Mouse (Mus musculus): ENCODE measurements around the gene Exoc6. TPM values are rescaled to one million over a fixed set of nuclear protein-coding genes. Genes with fewer than 3 reads are reported as not detected.
A peak's percentile ranks its signal among the peaks of the same experiment; 100 is the strongest.

The Exoc6 gene
- polyA plus RNA-seq, 1 experiment from 2014 or later = 7.9 TPM

DNA sequence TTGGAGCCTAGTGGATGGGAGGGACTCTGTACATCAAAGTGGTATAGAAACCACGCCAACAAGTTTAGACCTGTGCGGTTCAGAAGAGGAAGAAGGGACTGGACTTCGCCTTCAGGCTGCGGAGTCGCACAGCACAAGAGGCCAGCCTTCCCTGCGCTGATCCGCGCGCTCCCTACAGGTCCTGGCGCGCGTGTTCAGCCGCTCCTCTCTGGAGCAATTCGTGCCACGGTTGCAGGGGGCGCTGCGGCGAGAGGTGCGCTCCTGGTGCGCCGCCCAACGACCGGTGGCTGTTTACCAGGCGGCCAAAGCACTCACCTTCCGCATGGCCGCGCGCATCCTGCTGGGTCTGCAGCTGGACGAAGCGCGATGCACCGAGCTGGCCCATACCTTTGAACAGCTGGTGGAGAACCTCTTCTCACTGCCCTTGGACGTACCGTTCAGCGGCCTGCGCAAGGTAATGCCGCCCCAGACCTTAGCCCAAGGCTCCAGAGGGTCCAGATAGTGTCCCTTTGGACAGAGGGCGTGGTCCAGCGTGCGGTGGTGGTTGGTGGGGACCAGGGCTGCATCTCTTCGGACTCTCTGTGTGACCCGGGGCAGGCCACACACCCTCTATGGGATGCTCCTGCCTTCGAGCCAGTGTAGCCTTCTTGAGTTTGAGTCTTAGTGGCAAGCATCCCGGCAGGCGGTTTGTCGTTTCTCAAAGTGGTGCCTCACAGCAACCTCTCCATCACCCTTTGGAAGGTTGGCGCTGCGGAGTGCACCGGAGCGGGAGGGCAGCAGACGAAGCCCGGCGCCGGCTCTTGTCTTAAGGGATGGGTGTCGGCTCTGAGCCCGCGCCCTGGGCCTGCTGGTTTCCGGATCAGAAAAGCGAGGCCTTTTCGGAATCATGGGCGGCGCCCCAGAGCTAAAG lies 137.0 kb downstream of the Exoc6 start:
- H3K9me3 ChIP-seq (replicated peaks) = no peaks in the 10 kb centered on the region
- WGBS = 3% methylated on average over 62 of the region's 62 CpGs
- peaks cover 37% of the 10 kb centered on the region for H3K4me1 ChIP-seq
- no peaks in the 10 kb centered on the region for H3K36me3 ChIP-seq
- peak; percentile 53 for DNase-seq (ENCODE audit: low spot score)
- peak overlapping the region; percentile 27; the same call in 1 of the 2 replicates for H3K4me3 ChIP-seq
- H3K27ac ChIP-seq (replicated peaks) = no peak overlapping the region
- peaks cover 100% of the 10 kb centered on the region for H3K27me3 ChIP-seq (ENCODE audit: low read depth, poor library complexity, severe bottlenecking)

DNA sequence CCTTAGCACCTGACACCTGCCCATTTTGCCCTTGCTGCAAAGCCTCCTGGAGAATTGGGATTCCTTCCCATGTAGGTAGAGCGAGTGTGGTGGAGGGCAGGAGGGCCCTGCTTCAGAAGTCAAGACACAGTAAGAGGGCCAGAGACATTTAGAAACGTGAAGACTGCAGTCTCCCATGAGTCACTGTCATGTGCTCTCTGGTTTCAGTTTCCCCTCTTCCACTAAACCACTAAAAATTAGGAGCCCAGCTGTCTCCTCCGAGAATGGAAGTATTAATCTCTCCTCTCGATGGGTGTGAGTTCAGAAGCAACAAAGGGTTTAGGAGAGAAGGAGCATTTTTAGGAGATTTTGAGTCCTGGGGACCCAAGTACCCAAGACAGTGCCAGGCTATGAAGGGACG lies 139.3 kb downstream of the Exoc6 start:
- WGBS = 48% methylated on average over 5 of the region's 5 CpGs
- no peak for DNase-seq (ENCODE audit: low spot score)

DNA sequence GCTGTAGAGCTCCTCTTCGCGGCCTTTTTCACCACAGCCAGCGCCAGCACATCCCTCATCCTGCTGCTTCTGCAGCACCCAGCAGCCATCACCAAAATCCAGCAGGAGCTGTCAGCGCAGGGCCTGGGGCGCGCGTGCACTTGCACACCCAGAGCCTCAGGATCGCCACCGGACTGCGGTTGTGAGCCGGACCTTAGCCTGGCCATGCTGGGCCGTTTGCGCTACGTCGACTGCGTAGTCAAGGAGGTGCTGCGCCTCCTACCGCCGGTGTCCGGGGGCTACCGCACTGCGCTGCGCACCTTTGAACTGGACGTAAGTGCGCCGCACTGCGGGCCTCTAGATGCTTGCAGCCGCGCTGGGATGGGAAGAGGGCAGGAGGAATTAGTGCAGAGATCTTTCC lies 140.5 kb downstream of the Exoc6 start:
- no peaks in the 10 kb centered on the region for H3K36me3 ChIP-seq
- H3K9me3 ChIP-seq (replicated peaks) = no peaks in the 10 kb centered on the region
- H3K27ac ChIP-seq (replicated peaks) = no peak overlapping the region
- H3K27me3 ChIP-seq (ENCODE audit: low read depth, poor library complexity, severe bottlenecking) = peaks cover 100% of the 10 kb centered on the region
- 3% methylated on average over 29 of the region's 29 CpGs for WGBS
- DNase-seq (ENCODE audit: low spot score) = peak; percentile 73
- H3K4me1 ChIP-seq = peaks cover 41% of the 10 kb centered on the region
- H3K4me3 ChIP-seq = peak overlapping the region; percentile 36

More for the DNA sequence above, 139.3 kb downstream of the Exoc6 start:
- H3K27me3 ChIP-seq (ENCODE audit: low read depth, poor library complexity, severe bottlenecking) = peaks cover 100% of the 10 kb centered on the region
- no peak overlapping the region for H3K27ac ChIP-seq (replicated peaks)
- H3K9me3 ChIP-seq (replicated peaks) = no peaks in the 10 kb centered on the region
- H3K36me3 ChIP-seq = no peaks in the 10 kb centered on the region
- H3K4me1 ChIP-seq = peaks cover 44% of the 10 kb centered on the region
- no peak overlapping the region for H3K4me3 ChIP-seq

DNA sequence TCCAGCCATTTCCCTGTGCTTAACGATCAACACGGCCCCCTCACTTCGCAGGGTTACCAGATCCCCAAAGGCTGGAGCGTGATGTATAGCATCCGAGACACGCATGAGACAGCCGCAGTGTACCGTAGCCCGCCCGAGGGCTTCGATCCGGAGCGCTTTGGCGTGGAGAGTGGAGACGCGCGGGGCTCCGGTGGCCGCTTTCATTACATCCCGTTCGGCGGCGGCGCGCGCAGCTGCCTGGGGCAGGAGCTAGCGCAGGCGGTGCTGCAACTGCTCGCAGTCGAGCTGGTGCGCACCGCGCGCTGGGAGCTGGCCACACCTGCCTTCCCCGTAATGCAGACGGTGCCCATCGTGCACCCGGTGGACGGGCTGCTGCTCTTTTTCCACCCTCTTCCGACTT lies 142.7 kb downstream of the Exoc6 start:
- Histone ChIP-seq H3K36me3 (no peaks in the 10 kb centered on the region), H3K4me1 (peaks cover 44% of the 10 kb centered on the region), H3K27ac (replicated peaks) (no peak overlapping the region), H3K4me3 (peak overlapping the region; percentile 50), H3K27me3 (ENCODE audit: low read depth, poor library complexity, severe bottlenecking) (peaks cover 100% of the 10 kb centered on the region), H3K9me3 (replicated peaks) (no peaks in the 10 kb centered on the region)
- DNase-seq (ENCODE audit: low spot score) = peak; percentile 72
- WGBS = under 1% methylated on average over 40 of the region's 40 CpGs

DNA sequence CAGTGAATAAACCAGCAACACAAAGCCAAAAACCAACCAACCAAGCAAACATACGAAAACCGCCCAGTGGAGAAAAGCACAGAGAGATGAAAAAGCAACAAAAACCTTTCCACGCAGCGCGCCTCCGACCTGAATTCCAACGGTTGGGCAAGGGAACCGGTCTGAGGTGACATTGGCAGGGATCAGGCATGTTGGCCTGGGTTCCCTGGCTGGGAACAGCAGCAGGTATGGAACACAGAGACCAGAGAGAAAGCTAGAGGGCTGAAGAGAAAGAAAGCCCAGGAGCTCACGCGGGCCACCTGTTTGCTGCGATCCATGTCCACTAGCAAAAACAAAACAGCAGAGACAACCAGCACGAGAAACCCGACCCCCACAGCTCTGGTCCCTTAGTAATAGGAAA lies 144.9 kb downstream of the Exoc6 start:
- H3K4me3 ChIP-seq = no peak overlapping the region
- no peaks in the 10 kb centered on the region for H3K36me3 ChIP-seq
- 31% methylated on average over 13 of the region's 13 CpGs for WGBS
- no peaks in the 10 kb centered on the region for H3K9me3 ChIP-seq (replicated peaks)
- H3K4me1 ChIP-seq = peaks cover 59% of the 10 kb centered on the region
- no peak for DNase-seq (ENCODE audit: low spot score)
- no peak overlapping the region for H3K27ac ChIP-seq (replicated peaks)
- peaks cover 100% of the 10 kb centered on the region for H3K27me3 ChIP-seq (ENCODE audit: low read depth, poor library complexity, severe bottlenecking)

DNA sequence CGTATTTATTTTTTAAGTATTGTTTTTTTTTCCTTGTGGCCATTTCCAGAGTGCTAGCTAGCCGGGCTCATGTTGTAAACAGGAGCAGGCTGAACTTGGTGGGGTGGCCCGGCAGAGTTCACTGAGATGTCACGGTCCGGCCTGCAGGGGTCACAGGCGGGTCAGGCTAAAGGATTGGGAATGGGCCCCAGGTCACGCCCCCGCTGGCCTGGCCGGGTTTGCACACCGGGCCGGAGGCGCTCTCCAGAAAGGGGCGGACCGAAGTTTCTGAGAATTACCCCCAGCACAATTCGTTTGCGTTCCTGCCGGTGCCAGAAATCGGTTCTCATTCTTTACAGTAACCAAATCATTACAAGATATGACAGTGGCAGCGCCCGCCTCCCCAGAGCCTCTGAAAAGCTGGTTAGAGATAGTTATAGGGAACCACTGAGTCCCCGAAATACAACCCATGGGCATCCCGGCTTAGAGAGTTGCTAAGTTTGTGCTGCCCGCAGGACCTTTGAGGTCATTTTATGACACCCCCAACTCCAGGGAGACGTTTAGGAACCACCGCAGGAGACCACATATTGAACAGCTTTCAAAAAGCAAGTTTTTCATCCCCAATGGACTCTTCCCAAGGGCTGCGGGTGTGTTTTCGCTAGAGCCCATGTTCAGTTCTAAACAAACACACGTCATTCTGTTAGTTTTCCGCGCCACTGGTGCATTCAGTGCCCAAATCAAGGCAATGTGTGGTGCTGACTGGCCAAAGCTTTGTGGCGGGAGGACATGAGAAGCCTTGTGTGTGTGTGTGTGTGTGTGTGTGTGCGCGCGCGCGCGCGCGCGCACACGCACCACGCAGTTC lies 145.8 kb downstream of the Exoc6 start:
- no peak overlapping the region for H3K27ac ChIP-seq (replicated peaks)
- peak overlapping the region; percentile 45 for H3K4me3 ChIP-seq
- H3K27me3 ChIP-seq (ENCODE audit: low read depth, poor library complexity, severe bottlenecking) = peaks cover 100% of the 10 kb centered on the region
- H3K36me3 ChIP-seq = no peaks in the 10 kb centered on the region
- H3K9me3 ChIP-seq (replicated peaks) = no peaks in the 10 kb centered on the region
- WGBS = 3% methylated on average over 42 of the region's 42 CpGs
- peak; percentile 61 for DNase-seq (ENCODE audit: low spot score)
- H3K4me1 ChIP-seq = peaks cover 54% of the 10 kb centered on the region

DNA sequence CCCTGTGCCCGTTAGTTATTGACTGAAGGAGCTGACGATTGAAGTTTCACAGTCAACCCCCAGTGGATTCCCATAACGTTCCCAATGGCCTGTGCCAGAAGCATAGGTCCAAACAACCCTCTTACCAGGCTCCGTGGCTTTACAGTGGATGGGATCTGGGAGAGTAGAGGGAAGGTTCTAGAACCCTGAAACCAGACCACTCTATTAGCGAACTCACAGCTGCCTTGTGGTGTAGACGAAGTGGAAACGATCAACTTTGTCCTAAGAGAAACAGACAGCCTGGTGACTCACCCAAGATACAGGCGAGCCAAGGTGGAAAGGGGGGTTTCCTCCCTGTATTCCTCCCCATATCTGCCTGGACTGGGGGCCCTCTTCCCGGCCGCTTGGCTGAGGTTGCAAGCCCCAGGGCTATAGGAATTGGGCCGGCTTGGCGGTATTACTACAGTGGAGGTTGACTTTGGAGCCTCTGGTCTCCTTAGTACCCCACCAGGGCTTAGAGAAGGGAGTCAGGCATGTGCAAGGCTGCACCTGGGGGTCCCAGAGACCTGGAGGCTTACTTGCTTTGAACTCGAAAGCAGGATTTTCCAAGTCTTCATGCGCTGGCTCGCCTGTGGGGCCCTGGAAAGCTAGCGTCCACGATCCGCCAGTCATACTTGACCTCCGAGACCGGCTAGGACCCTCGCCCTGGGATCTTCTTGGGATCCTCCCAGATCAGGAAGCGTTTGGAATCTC lies 146.6 kb downstream of the Exoc6 start:
- Histone ChIP-seq H3K4me1 (peaks cover 54% of the 10 kb centered on the region), H3K27me3 (ENCODE audit: low read depth, poor library complexity, severe bottlenecking) (peaks cover 100% of the 10 kb centered on the region), H3K9me3 (replicated peaks) (no peaks in the 10 kb centered on the region), H3K27ac (replicated peaks) (no peak overlapping the region), H3K36me3 (no peaks in the 10 kb centered on the region), H3K4me3 (peak overlapping the region; percentile 45)
- peak; percentile 41 for DNase-seq (ENCODE audit: low spot score)
- 2% methylated on average over 22 of the region's 22 CpGs for WGBS

DNA sequence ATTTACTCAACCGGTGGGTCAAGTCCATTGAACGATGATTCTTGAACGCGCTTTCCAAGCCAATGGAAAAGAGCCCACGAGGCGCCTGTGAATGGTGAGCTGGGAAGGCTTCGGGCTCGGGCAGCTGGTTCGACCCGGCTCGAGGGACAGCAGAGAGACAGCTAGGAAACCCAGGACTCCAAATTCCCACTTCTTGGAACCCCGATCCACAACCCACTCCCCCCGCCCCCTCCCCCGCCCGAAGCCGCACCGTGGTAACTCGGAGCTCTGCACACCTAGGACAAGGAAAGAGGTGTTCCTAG lies 147.1 kb downstream of the Exoc6 start:
- DNase-seq (ENCODE audit: low spot score) = no peak
- under 1% methylated on average over 18 of the region's 18 CpGs for WGBS
- no peak overlapping the region for H3K27ac ChIP-seq (replicated peaks)

DNA sequence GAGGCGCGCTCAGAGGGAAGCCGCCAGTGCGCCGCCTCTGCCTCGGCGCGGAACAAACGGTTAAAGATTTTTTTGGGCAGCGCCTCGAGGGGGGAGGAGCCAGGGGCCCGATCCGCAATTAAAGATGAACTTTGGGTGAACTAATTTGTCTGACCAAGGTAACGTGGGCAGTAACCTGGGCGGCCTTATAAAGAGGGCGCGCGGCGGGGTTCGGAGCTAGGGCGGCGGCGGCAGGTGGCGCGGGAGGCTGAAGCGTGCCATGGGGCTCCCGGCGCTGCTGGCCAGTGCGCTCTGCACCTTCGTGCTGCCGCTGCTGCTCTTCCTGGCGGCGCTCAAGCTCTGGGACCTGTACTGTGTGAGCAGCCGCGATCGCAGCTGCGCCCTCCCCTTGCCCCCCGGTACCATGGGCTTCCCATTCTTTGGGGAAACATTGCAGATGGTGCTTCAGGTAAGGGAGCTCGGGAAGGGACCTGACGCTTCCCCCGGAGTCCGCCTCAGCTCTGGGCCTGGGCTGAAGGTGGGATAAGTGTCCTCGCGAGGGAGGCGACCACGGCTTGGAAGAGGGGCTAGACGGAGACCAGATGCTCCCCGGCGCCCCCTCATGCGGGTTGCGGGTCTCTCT lies 147.5 kb downstream of the Exoc6 start, which contains the start of gene Cyp26a1:
Gene Cyp26a1 (plus strand): TSS at position 148 of the 622 bp plus-strand sequence.
- Histone ChIP-seq H3K4me3 (peak within 1 kb of the TSS; percentile 45), H3K36me3 (no peaks in the 10 kb centered on the region), H3K4me1 (peaks cover 51% of the 10 kb centered on the region), H3K27ac (replicated peaks) (no peak within 1 kb of the TSS), H3K27me3 (ENCODE audit: low read depth, poor library complexity, severe bottlenecking) (peaks cover 100% of the 10 kb centered on the region), H3K9me3 (replicated peaks) (no peaks in the 10 kb centered on the region)
- under 1% methylated on average over 51 of the region's 51 CpGs for WGBS
- DNase-seq (ENCODE audit: low spot score) = peak; percentile 51

More for the DNA sequence above, 147.1 kb downstream of the Exoc6 start:
- Histone ChIP-seq H3K4me1 (peaks cover 54% of the 10 kb centered on the region), H3K4me3 (peak overlapping the region; percentile 45), H3K27me3 (ENCODE audit: low read depth, poor library complexity, severe bottlenecking) (peaks cover 100% of the 10 kb centered on the region), H3K9me3 (replicated peaks) (no peaks in the 10 kb centered on the region), H3K36me3 (no peaks in the 10 kb centered on the region)

DNA sequence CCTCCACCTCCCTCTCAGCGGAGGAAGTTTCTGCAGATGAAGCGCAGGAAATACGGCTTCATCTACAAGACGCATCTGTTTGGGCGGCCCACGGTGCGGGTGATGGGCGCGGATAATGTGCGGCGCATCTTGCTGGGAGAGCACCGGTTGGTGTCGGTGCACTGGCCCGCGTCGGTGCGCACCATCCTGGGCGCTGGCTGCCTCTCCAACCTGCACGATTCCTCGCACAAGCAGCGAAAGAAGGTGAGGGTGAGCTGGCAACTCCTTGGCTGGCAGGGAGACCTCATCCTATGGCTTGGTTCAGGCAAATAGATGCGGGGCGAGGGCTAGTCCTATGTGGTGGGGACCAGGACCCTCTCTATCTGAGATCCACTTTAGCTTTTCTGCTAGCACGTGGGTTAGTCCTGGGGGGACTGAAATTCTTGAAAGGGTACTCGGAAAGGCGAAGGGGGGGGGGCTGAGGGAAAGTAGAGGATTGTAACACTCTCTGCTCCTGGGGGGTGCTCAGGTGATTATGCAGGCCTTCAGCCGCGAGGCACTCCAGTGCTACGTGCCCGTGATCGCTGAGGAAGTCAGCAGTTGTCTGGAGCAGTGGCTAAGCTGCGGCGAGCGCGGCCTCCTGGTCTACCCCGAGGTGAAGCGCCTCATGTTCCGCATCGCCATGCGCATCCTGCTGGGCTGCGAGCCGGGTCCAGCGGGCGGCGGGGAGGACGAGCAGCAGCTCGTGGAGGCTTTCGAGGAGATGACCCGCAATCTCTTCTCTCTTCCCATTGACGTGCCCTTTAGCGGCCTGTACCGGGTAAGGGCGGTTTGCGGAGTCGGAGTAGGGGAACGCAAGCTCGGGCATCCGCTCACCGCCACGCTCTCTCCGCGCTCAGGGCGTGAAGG lies 148.3 kb downstream of the Exoc6 start:
- peak overlapping the region; percentile 45 for H3K4me3 ChIP-seq
- peaks cover 100% of the 10 kb centered on the region for H3K27me3 ChIP-seq (ENCODE audit: low read depth, poor library complexity, severe bottlenecking)
- peaks cover 44% of the 10 kb centered on the region for H3K4me1 ChIP-seq
- no peaks in the 10 kb centered on the region for H3K36me3 ChIP-seq
- peak; percentile 58 for DNase-seq (ENCODE audit: low spot score)
- no peak overlapping the region for H3K27ac ChIP-seq (replicated peaks)
- H3K9me3 ChIP-seq (replicated peaks) = no peaks in the 10 kb centered on the region
- under 1% methylated on average over 63 of the region's 63 CpGs for WGBS

DNA sequence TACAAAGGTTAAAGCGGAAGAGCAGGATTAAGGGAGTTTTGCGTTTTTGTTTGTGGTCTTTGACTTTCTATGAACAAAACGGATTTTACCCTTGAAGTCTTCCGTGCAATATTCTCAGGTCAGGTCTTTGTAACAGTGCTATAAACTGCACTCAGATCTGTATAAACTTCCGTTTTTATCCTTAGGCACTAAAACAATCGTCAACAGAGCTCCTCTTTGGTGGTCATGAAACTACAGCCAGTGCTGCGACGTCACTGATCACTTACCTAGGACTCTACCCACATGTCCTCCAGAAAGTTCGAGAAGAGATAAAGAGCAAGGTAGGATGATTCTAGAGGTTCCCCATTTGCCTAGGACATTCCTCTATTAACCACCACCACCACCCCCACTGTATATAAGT lies 149.5 kb downstream of the Exoc6 start:
- H3K4me3 ChIP-seq = no peak overlapping the region
- no peaks in the 10 kb centered on the region for H3K9me3 ChIP-seq (replicated peaks)
- peaks cover 100% of the 10 kb centered on the region for H3K27me3 ChIP-seq (ENCODE audit: low read depth, poor library complexity, severe bottlenecking)
- peaks cover 44% of the 10 kb centered on the region for H3K4me1 ChIP-seq
- no peak overlapping the region for H3K27ac ChIP-seq (replicated peaks)
- WGBS = 22% methylated on average over 9 of the region's 9 CpGs
- no peaks in the 10 kb centered on the region for H3K36me3 ChIP-seq
- DNase-seq (ENCODE audit: low spot score) = no peak

Data from midbrain, embryonic 10.5 days (tissue).